Mouse (Mus musculus) cerebral cortex, adult 2 months (tissue): Measurements from ENCODE around the gene Zfp345.

ENCODE experiments used
- WGBS: fragments of 180-500 bp; shearing (Covaris S2); methylation state at CpG from one replicate; pipeline ENCODE4 v1.1.7; 2018; 5-methylcytosine and 5-hydroxymethylcytosine counted together

Zfp345 gene

GRCm38 (mm10) chr2:150484939-150485778 lies at the start of gene Zfp345:
Gene Zfp345, minus strand, starts transcription at chr2:150485091.
- 74% methylated on average over 8 of the region's 8 CpGs for WGBS

GRCm38 (mm10) chr2:150525703-150526207 lies 40.9 kb upstream of the Zfp345 start:
- WGBS: 4% methylated on average over 42 of the region's 42 CpGs

- WGBS: 74% methylated on average over 3 of the region's 3 CpGs
These were observed 27.9 kb upstream of the Zfp345 start for GRCm38 (mm10) chr2:150512837-150513236.

- WGBS: 44% methylated on average over 60 of the region's 60 CpGs
These were observed 15.5 kb upstream of the Zfp345 start for GRCm38 (mm10) chr2:150500124-150500973.

- 54% methylated on average over 2 of the region's 2 CpGs for WGBS
These were observed 8.1 kb upstream of the Zfp345 start for GRCm38 (mm10) chr2:150493031-150493430.

GRCm38 (mm10) chr2:150451180-150451919 lies 33.5 kb downstream of the Zfp345 start, which contains the start of gene Zfp442:
Gene Zfp442, minus strand, starts transcription at chr2:150451486.
- under 1% methylated on average over 18 of the region's 18 CpGs for WGBS

- WGBS: 100% methylated on average over 1 of the region's 1 CpGs
These were observed 45.8 kb downstream of the Zfp345 start for GRCm38 (mm10) chr2:150439084-150439483.
